Mouse (Mus musculus) hindbrain, embryonic 15.5 days (tissue): Measurements from ENCODE around the gene Drd2. TPM values are rescaled to one million over a fixed set of nuclear protein-coding genes. Genes with fewer than 3 reads are reported as not detected.
A peak's percentile ranks its signal among the peaks of the same experiment; 100 is the strongest.

Experiments
- ATAC-seq: fragments of 200-750 bp; cut with Nextera tagmentation; 2 replicates; pipeline ENCODE4 v1.8.0; 2017; ENCODE audit warnings: low read depth, moderate number of reproducible peaks, moderate TSS enrichment; ENCODE audit not compliant: low FRiP score
- H3K27ac ChIP-seq: fragments of 300-500 bp; sonication (generic); replicated peaks from 2 replicates; pipeline ENCODE4 v1.5.1; 2015; ENCODE audit warnings: mild to moderate bottlenecking, inconsistent platforms
- H3K27me3 ChIP-seq: fragments of 300-500 bp; sonication (generic); 2 replicates; pipeline ENCODE4 v1.6.1; 2015; ENCODE audit warnings: control low read depth, inconsistent platforms
- H3K36me3 ChIP-seq: fragments of 300-500 bp; sonication (generic); 2 replicates; pipeline ENCODE4 v1.6.1; 2015; ENCODE audit warnings: control low read depth, inconsistent platforms
- H3K4me1 ChIP-seq: fragments of 300-500 bp; sonication (generic); replicated peaks from 2 replicates; pipeline ENCODE4 v1.6.1; 2015; ENCODE audit warnings: control low read depth, inconsistent platforms
- H3K4me2 ChIP-seq: fragments of 300-500 bp; sonication (generic); 2 replicates; pipeline ENCODE4 v1.6.1; 2015; ENCODE audit warnings: moderate library complexity, mild to moderate bottlenecking, inconsistent platforms
- H3K4me3 ChIP-seq: fragments of 300-500 bp; sonication (generic); 2 replicates; pipeline ENCODE4 v1.5.1; 2015; ENCODE audit warnings: mild to moderate bottlenecking, inconsistent platforms
- H3K9ac ChIP-seq: fragments of 300-500 bp; sonication (generic); 2 replicates; pipeline ENCODE4 v1.6.1; 2015; ENCODE audit warnings: inconsistent platforms
- H3K9me3 ChIP-seq: fragments of 300-500 bp; sonication (generic); 2 replicates; pipeline ENCODE4 v1.6.1; 2016; ENCODE audit warnings: control low read depth, inconsistent platforms
- whole genome bisulfite sequencing: fragments of 180-500 bp; shearing (Covaris S2); methylation state at CpG from one replicate; pipeline ENCODE4 v1.1.7; 2015; 5-methylcytosine and 5-hydroxymethylcytosine counted together
- polyA plus RNA-seq: library from polyadenylated mRNA; unstranded; fragments of >200 nt; fragmentation: Nextera tagmentation; extraction: Ambion mirVana; gene quantifications from 2 replicates; pipeline ENCODE4 v1.2.1, GENCODE M21; 2015

The Drd2 gene
- 5.8 and 6.8 TPM in 2 replicates for polyA plus RNA-seq

DNA sequence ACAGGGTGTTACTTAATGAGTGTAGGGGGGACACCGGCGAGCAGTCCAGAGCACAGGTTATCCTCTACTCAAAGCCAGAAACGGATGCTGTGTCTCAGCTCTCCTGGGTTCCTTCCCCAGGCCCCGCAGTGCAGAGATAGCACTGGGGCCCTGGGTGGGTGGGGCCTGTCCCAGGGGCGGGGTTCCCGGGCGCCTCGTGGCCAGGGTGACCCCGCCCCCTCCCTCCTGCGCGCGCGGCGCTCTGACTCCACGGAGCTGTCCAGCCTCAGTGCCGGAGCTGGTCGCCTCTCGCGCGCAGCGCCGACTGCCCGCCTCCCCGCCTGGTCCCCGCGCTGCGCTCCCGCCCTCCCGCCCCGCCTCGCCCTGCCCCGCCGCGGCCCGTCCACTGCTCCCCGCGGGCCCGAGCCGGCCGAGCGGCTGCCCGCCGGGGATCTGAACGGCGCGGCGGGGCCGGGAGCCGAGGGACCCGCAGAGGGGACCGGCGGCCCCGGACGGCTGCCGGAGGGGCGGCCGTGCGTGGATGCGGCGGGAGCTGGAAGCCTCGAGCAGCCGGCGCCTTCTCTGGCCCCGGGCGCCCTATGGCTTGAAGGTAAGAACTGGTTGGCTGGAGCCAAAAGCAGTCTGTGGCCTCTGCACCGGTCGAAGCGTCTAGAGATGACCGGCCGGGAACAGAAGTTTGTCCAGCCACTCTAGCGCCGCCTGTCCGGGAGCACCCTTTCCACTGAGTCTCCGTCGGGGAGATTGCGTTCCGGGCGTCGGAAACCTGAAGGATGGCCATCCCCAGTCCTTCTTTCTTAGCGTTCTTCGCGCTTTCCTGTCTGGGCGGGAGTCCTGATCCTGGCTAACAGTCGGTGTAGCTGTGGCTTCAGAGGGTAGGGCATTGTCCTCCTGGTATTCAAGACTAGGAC lies at the start of gene Drd2:
Gene Drd2 (plus strand): TSS at position 492 of the 908 bp plus-strand sequence.
- Histone ChIP-seq H3K4me3 (peak within 1 kb of the TSS; percentile 52), H3K4me2 (peak within 1 kb of the TSS; percentile 87), H3K27ac (no peak within 1 kb of the TSS), H3K9me3 (no peaks in the 10 kb centered on the region), H3K9ac (peak within 1 kb of the TSS; percentile 49), H3K4me1 (peaks cover 23% of the 10 kb centered on the region), H3K36me3 (no peaks in the 10 kb centered on the region), H3K27me3 (peaks cover 37% of the 10 kb centered on the region)
- peak; percentile 89 for ATAC-seq
- 2% methylated on average over 55 of the region's 84 CpGs for WGBS

DNA sequence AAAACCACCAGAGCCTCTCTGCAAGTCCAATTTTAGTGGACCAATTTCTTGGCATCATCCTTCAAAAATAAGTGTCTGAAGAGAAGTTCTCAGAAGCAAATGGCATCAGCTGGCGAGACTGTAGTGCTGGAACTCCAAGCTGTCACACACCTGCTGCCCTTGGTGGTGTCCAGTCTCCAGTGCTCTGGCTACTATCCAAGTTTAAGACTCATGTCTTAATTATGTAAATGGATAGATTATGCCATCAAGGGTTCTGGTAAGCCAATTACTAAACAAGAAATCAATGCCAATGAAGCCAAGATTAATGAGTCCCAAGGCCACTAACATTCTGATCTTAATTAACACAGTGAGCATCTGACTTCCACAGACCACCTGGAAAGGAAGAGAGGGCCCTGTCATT lies 45.3 kb upstream of the Drd2 start:
- H3K36me3 ChIP-seq, result no peaks in the 10 kb centered on the region
- 33% methylated on average over 1 of the region's 1 CpGs for WGBS
- no peaks in the 10 kb centered on the region for H3K4me1 ChIP-seq
- no peak overlapping the region for H3K4me2 ChIP-seq
- H3K4me3 ChIP-seq, result no peak overlapping the region
- H3K27me3 ChIP-seq, result no peaks in the 10 kb centered on the region
- no peak overlapping the region for H3K9ac ChIP-seq
- no peaks in the 10 kb centered on the region for H3K9me3 ChIP-seq
- H3K27ac ChIP-seq, result no peak overlapping the region
- ATAC-seq, result no peak

DNA sequence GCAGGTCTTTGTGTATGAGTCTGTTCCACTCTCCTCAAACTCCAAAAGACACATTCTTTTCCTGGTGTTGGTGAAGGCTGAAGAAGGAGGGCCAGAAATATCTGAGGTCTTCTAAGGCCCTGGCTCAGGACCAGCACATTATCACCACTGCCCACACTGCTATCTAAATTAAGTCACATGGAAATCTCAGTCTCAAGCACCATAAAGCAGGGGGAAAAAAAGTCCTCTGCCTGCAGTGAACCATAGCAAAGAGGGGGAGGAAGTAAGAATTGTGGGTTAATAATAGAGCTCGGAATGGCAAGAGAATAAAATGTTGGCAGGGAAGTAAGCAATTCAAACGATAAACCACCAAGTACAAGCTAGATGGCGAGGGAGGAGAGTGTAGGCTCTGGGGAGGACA lies 32.9 kb upstream of the Drd2 start:
- Histone ChIP-seq H3K9me3 (no peaks in the 10 kb centered on the region), H3K27ac (no peak overlapping the region)
- 71% methylated on average over 3 of the region's 3 CpGs for WGBS

DNA sequence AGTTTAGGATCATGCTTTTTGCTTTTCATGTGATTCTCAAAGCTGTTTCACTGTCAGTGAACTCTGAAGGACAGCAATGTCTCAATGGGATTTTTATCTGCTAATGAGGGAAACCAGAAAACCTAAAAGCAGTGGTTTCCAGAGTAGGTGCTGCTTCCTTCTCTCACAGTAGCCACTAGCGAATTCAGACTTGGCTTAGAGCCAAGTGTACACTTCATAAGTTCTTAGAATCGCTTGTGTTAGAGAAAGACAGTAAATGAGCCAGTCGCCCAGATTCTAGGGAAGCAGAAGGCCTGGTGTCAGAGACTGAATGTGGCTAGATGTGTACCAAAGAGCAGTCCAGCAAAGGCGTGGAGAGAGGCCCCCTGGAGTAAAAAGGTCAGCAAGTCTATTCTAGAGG lies 29.6 kb upstream of the Drd2 start:
- Histone ChIP-seq H3K36me3 (no peaks in the 10 kb centered on the region), H3K4me2 (no peak overlapping the region), H3K4me3 (no peak overlapping the region), H3K27me3 (no peaks in the 10 kb centered on the region), H3K9me3 (no peaks in the 10 kb centered on the region), H3K4me1 (no peaks in the 10 kb centered on the region), H3K27ac (no peak overlapping the region), H3K9ac (no peak overlapping the region)
- ATAC-seq, result no peak
- WGBS, result 57% methylated on average over 4 of the region's 4 CpGs

More for the DNA sequence above, 32.9 kb upstream of the Drd2 start:
- no peak for ATAC-seq
- H3K4me3 ChIP-seq, result no peak overlapping the region
- H3K27me3 ChIP-seq, result no peaks in the 10 kb centered on the region
- no peaks in the 10 kb centered on the region for H3K36me3 ChIP-seq
- no peaks in the 10 kb centered on the region for H3K4me1 ChIP-seq
- H3K4me2 ChIP-seq, result no peak overlapping the region
- H3K9ac ChIP-seq, result no peak overlapping the region

DNA sequence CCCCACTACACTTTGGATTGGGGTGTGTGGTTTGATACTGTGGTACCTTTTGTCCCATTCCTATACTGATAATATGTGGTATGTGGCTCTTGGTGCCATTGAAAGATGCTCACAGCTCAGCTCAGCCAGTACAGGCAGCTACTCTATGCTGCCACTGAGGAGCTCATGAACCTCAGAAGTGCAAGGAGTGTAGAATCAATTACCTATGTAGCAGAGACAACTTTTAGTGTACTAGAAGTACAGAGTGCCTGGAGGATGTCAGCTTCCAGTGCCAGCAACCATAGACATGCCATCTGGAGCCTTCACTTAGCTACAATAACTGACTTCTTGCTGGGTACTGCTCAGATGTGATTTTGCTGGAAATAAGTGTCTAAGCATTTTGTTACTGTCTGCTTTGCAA lies 21.8 kb upstream of the Drd2 start:
- H3K36me3 ChIP-seq, result no peaks in the 10 kb centered on the region
- H3K4me1 ChIP-seq, result no peaks in the 10 kb centered on the region
- no peak overlapping the region for H3K9ac ChIP-seq
- no peak for ATAC-seq
- H3K4me3 ChIP-seq, result no peak overlapping the region
- no peak overlapping the region for H3K4me2 ChIP-seq
- no peaks in the 10 kb centered on the region for H3K27me3 ChIP-seq
- no peak overlapping the region for H3K27ac ChIP-seq
- H3K9me3 ChIP-seq, result no peaks in the 10 kb centered on the region

DNA sequence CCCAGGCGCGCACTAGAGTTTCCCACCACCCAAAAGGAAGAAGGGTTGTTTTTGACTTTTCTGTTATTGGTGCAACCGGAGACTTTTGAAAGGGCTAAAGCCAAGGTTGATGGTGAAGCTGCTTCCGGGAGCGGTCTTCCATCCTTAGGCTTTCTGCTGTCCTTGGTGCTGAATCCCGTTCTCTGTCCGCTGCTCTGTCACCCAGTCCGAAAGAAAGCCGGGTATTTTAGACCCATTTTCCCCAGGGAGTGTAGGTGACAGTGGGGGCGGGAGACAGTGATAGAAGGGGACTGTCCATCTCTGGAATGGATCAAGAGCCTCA lies 578 bp downstream of the Drd2 start:
- H3K9ac ChIP-seq, result no peak overlapping the region
- H3K27me3 ChIP-seq, result peaks cover 37% of the 10 kb centered on the region
- 2% methylated on average over 10 of the region's 10 CpGs for WGBS
- H3K4me2 ChIP-seq, result peak overlapping the region; percentile 87
- H3K27ac ChIP-seq, result no peak overlapping the region
- peak overlapping the region; percentile 52 for H3K4me3 ChIP-seq
- ATAC-seq, result no peak
- peaks cover 23% of the 10 kb centered on the region for H3K4me1 ChIP-seq
- H3K9me3 ChIP-seq, result no peaks in the 10 kb centered on the region
- H3K36me3 ChIP-seq, result no peaks in the 10 kb centered on the region

DNA sequence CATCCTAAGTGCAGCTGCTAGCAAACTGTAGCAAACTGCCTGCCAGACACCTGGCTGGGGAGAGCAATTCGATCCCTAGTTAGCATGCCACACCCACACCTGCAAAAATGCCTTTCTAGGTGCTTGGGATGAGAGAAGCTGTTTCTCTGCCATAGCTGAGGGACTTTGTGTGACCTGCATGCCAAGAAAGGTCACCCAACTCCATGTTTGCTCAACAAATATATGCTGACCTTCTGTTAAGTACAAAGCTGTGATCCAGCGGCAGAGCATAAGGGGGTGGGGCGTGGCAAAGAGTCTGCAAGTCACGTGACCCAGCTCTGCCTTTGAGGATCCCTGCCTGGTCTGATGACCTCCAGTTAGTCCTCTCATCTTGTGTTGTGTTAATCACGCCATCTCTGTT lies 25.3 kb downstream of the Drd2 start:
- H3K36me3 ChIP-seq, result no peaks in the 10 kb centered on the region
- WGBS, result 28% methylated on average over 5 of the region's 5 CpGs
- H3K9me3 ChIP-seq, result no peaks in the 10 kb centered on the region
- no peak overlapping the region for H3K4me3 ChIP-seq
- H3K9ac ChIP-seq, result no peak overlapping the region
- no peak for ATAC-seq
- H3K4me2 ChIP-seq, result no peak overlapping the region
- H3K4me1 ChIP-seq, result peaks cover 3% of the 10 kb centered on the region; the same call in 1 of the 2 replicates
- no peak overlapping the region for H3K27ac ChIP-seq
- no peaks in the 10 kb centered on the region for H3K27me3 ChIP-seq

DNA sequence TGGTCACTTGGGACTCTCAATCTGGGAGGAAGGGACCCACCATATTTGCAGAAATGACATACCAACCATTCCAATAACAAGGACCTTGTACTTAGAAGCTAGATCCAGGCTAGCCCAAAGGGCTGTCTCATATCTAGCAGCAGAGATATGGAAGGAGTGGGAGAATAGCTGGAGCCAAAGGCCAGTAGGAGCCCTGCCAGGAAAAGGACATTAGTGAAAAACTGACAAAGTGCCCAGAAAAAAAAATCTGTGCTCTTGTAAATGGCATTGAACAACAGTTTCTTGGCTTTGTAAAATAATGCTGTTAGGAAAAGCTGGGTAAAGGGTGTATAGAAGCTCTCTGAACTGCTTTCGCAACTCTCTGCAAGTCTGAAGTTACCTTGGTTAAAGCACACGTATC lies 33.5 kb downstream of the Drd2 start:
- Histone ChIP-seq H3K4me3 (no peak overlapping the region), H3K4me2 (no peak overlapping the region), H3K4me1 (no peaks in the 10 kb centered on the region), H3K9me3 (no peaks in the 10 kb centered on the region), H3K9ac (no peak overlapping the region), H3K36me3 (no peaks in the 10 kb centered on the region), H3K27ac (no peak overlapping the region), H3K27me3 (no peaks in the 10 kb centered on the region)
- ATAC-seq, result no peak
- 87% methylated on average over 2 of the region's 2 CpGs for WGBS

DNA sequence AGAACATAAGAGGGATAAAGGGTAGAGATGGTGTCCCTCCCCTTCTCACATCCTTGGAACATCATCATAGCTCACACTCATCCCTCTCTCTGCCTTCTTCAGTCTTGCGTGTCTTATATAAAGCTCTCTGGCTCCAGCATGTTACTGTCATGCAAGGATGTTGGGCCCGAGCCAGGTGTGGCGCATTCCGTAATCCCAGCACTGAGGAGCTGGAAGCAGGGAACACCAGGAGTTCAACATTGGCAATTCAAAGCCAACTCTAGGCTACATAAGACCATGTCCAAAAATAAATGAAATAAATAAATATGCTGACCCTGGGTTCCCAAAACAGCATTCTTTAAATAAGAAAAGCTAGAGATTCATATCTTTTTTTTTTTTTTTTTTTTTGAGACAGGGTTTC lies 39.5 kb downstream of the Drd2 start:
- 84% methylated on average over 4 of the region's 4 CpGs for WGBS
- Histone ChIP-seq H3K4me1 (0 out of 2 replicates have a peak, but pooled peaks cover 4% of the 10 kb centered on the region), H3K27me3 (no peaks in the 10 kb centered on the region), H3K9ac (no peak overlapping the region), H3K27ac (no peak overlapping the region), H3K4me3 (no peak overlapping the region), H3K4me2 (no peak overlapping the region), H3K9me3 (no peaks in the 10 kb centered on the region), H3K36me3 (no peaks in the 10 kb centered on the region)
- no peak for ATAC-seq

DNA sequence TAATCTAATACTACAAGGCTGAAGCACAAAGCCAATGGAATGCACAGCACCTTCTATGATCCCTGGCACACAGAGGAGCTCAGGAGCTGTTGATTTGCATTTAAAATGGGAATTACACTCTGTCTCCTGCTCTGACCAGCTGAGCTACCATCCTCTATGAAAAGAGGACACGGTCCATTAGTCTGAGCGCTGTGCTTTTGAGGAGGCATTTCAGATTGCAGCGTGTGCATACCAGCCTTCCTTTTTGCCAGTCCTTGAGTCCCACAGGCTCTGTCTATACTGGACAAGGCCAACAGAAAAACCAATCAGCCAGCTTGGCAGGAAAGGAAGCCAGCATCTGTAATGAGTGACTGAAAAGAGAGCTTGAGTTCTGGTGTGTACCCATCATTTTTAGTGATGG lies 43.6 kb downstream of the Drd2 start:
- ATAC-seq, result peak; percentile 56; the same call in 1 of the 2 replicates
- H3K4me1 ChIP-seq, result 0 out of 2 replicates have a peak, but pooled peaks cover 9% of the 10 kb centered on the region
- WGBS, result 16% methylated on average over 3 of the region's 3 CpGs
- H3K27me3 ChIP-seq, result no peaks in the 10 kb centered on the region
- H3K4me3 ChIP-seq, result no peak overlapping the region
- no peaks in the 10 kb centered on the region for H3K36me3 ChIP-seq
- no peak overlapping the region for H3K27ac ChIP-seq
- no peak overlapping the region for H3K4me2 ChIP-seq
- H3K9ac ChIP-seq, result no peak overlapping the region
- H3K9me3 ChIP-seq, result no peaks in the 10 kb centered on the region

DNA sequence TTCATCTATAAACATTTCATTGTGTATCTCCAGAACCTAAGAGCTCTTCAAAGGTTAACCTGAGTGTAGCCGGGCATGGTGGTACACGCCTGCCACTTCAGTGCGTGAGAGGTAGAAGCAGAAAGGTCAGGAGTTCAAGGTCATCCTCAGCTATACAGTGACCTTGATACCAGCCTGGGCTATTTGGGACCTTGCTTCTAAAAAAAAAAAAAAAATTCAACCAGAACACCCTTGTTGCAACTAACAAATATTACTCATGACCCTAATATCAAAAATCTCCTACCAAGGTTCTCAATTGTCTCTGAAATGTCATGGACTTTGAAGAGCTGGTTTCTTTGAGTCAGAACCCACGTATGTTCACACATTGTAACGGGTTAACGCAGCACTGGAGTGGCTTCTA lies 44.4 kb downstream of the Drd2 start:
- no peaks in the 10 kb centered on the region for H3K27me3 ChIP-seq
- H3K4me2 ChIP-seq, result no peak overlapping the region
- no peaks in the 10 kb centered on the region for H3K9me3 ChIP-seq
- 89% methylated on average over 6 of the region's 6 CpGs for WGBS
- H3K36me3 ChIP-seq, result no peaks in the 10 kb centered on the region
- no peak overlapping the region for H3K4me3 ChIP-seq
- H3K4me1 ChIP-seq, result 0 out of 2 replicates have a peak, but pooled peaks cover 9% of the 10 kb centered on the region
- ATAC-seq, result no peak
- H3K27ac ChIP-seq, result no peak overlapping the region
- no peak overlapping the region for H3K9ac ChIP-seq

DNA sequence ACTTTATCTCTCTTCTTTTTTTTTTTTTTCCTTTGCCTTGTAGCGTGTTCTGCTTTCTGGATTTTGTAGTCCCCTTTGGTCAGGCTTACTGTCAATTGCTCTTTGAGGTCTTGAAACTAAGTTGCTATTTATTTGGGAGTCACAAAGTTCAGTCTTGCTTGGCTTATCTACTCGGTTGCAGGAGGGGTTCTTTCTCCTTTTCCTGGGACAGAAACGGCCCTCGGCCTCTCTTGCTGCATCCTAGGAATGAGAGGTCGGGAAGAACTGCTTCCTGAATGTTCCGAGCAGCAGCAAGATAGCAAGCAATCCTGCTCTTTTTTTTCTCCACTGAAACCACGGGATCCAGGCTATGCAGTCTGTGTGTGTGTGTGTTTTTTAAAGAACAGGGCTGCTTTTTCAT lies 44.9 kb downstream of the Drd2 start:
- no peaks in the 10 kb centered on the region for H3K9me3 ChIP-seq

More for the DNA sequence above, 44.9 kb downstream of the Drd2 start:
- Histone ChIP-seq H3K36me3 (no peaks in the 10 kb centered on the region), H3K9ac (no peak overlapping the region), H3K27me3 (no peaks in the 10 kb centered on the region), H3K4me2 (no peak overlapping the region), H3K4me3 (no peak overlapping the region), H3K4me1 (0 out of 2 replicates have a peak, but pooled peaks cover 9% of the 10 kb centered on the region), H3K27ac (no peak overlapping the region)
- ATAC-seq, result no peak
- 61% methylated on average over 7 of the region's 7 CpGs for WGBS
